Mouse (Mus musculus) midbrain, embryonic 14.5 days (tissue): Measurements from ENCODE around the gene Rnf208. TPM values are rescaled to one million over a fixed set of nuclear protein-coding genes. Genes with fewer than 3 reads are reported as not detected.

Experiments used
- ATAC-seq: fragments of 200-750 bp; cut with Nextera tagmentation; 2 replicates; pipeline ENCODE4 v1.8.0; 2017; ENCODE audit warnings: moderate number of reproducible peaks, moderate library complexity; ENCODE audit not compliant: low FRiP score, low TSS enrichment
- DNase-seq: peaks from one replicate; pipeline ENCODE4 v3.0.0-alpha.2; 2015
- H3K27ac ChIP-seq: fragments of 300-500 bp; sonication (generic); replicated peaks from 2 replicates; pipeline ENCODE4 v1.5.1; 2014; ENCODE audit warnings: mild to moderate bottlenecking, low read depth, low read length, moderate library complexity
- H3K27me3 ChIP-seq: fragments of 300-500 bp; sonication (generic); 2 replicates; pipeline ENCODE4 v1.6.1; 2014; ENCODE audit warnings: low read length, control low read depth, mixed read lengths; ENCODE audit not compliant: control insufficient read depth, insufficient read depth
- H3K36me3 ChIP-seq: fragments of 300-500 bp; sonication (generic); 2 replicates; pipeline ENCODE4 v1.6.1; 2014; ENCODE audit warnings: low read length, control low read depth; ENCODE audit not compliant: control insufficient read depth, insufficient read depth
- H3K4me1 ChIP-seq: fragments of 300-500 bp; sonication (generic); 2 replicates; pipeline ENCODE4 v1.6.1; 2014; ENCODE audit warnings: mild to moderate bottlenecking, antibody characterized with exemption, low read length, control low read depth; ENCODE audit not compliant: control insufficient read depth, insufficient read depth
- H3K4me2 ChIP-seq: fragments of 300-500 bp; sonication (generic); 2 replicates; pipeline ENCODE4 v1.6.1; 2014; ENCODE audit warnings: mild to moderate bottlenecking, low read length, moderate library complexity
- H3K4me3 ChIP-seq: fragments of 300-500 bp; sonication (generic); replicated peaks from 2 replicates; pipeline ENCODE4 v1.5.1; 2014; ENCODE audit warnings: low read depth, low read length
- H3K9ac ChIP-seq: fragments of 300-500 bp; sonication (generic); replicated peaks from 2 replicates; pipeline ENCODE4 v1.6.1; 2014; ENCODE audit warnings: mild to moderate bottlenecking, low read length, moderate library complexity
- H3K9me3 ChIP-seq: fragments of 300-500 bp; sonication (generic); 2 replicates; pipeline ENCODE4 v1.6.1; 2016; ENCODE audit warnings: low read length, control low read depth, mixed read lengths; ENCODE audit not compliant: control insufficient read depth
- whole genome bisulfite sequencing: fragments of 180-500 bp; shearing (Covaris S2); extraction: QIAGEN DNeasy Blood & Tissue Kit; methylation state at CpG from one replicate; pipeline ENCODE4 v1.1.7; 2014; 5-methylcytosine and 5-hydroxymethylcytosine counted together
- polyA plus RNA-seq: library from polyadenylated mRNA; unstranded; fragments of >200 nt; fragmentation: Nextera tagmentation; extraction: Ambion mirVana; gene quantifications from 2 replicates; pipeline ENCODE4 v1.2.1, GENCODE M21; 2014

Rnf208 gene
- polyA plus RNA-seq, 1 experiment from 2014 or later: 138 TPM

- Histone ChIP-seq H3K4me1 (no peaks in the 10 kb centered on the region), H3K4me3 (no peak overlapping the region), H3K9me3 (no peaks in the 10 kb centered on the region), H3K9ac (no peak overlapping the region), H3K27me3 (peaks cover 13% of the 10 kb centered on the region), H3K36me3 (peaks cover 76% of the 10 kb centered on the region), H3K27ac (no peak overlapping the region), H3K4me2 (no peak overlapping the region)
- ATAC-seq (no peak), DNase-seq (no peak)
- 91% methylated on average over 2 of the region's 2 CpGs for WGBS
These were observed 41.4 kb upstream of the Rnf208 start for GRCm38 (mm10) chr2:25200631-25201030.

GRCm38 (mm10) chr2:25203631-25204214 is 38.3 kb upstream of the Rnf208 start:
- H3K9ac ChIP-seq: no peak overlapping the region
- no peaks in the 10 kb centered on the region for H3K27me3 ChIP-seq
- H3K27ac ChIP-seq: no peak overlapping the region
- peak; percentile 24 for DNase-seq
- H3K4me3 ChIP-seq: no peak overlapping the region
- H3K4me1 ChIP-seq: 0 out of 2 replicates have a peak, but pooled peaks cover 6% of the 10 kb centered on the region
- WGBS: 61% methylated on average over 4 of the region's 4 CpGs
- H3K36me3 ChIP-seq: peaks cover 93% of the 10 kb centered on the region
- ATAC-seq: no peak
- H3K4me2 ChIP-seq: no peak overlapping the region
- no peaks in the 10 kb centered on the region for H3K9me3 ChIP-seq

GRCm38 (mm10) chr2:25207593-25207992 is 34.5 kb upstream of the Rnf208 start:
- Histone ChIP-seq H3K27ac (no peak overlapping the region), H3K4me2 (no peak overlapping the region), H3K36me3 (peaks cover 58% of the 10 kb centered on the region), H3K27me3 (no peaks in the 10 kb centered on the region), H3K9ac (no peak overlapping the region), H3K4me3 (no peak overlapping the region), H3K9me3 (no peaks in the 10 kb centered on the region), H3K4me1 (peaks cover 21% of the 10 kb centered on the region)
- WGBS: 86% methylated on average over 1 of the region's 1 CpGs
- ATAC-seq: no peak
- no peak for DNase-seq

GRCm38 (mm10) chr2:25210686-25211085 is 31.4 kb upstream of the Rnf208 start:
- Histone ChIP-seq H3K9ac (peak overlapping the region; percentile 88), H3K36me3 (peaks cover 27% of the 10 kb centered on the region), H3K27me3 (no peaks in the 10 kb centered on the region), H3K27ac (peak overlapping the region; percentile 92), H3K9me3 (no peaks in the 10 kb centered on the region), H3K4me3 (peak overlapping the region; percentile 86), H3K4me2 (peak overlapping the region; percentile 83), H3K4me1 (peaks cover 21% of the 10 kb centered on the region)
- ATAC-seq (0 out of 2 replicates have a peak, but pooled peaks have one; percentile 13), DNase-seq (no peak)
- WGBS: under 1% methylated on average over 24 of the region's 24 CpGs

- peak within 1 kb of the TSS; percentile 92 for H3K27ac ChIP-seq
- H3K4me3 ChIP-seq: peak within 1 kb of the TSS; percentile 86
- peak within 1 kb of the TSS; percentile 88 for H3K9ac ChIP-seq
- peaks cover 21% of the 10 kb centered on the region for H3K4me1 ChIP-seq
- peak; percentile 91 for DNase-seq
- H3K4me2 ChIP-seq: peak within 1 kb of the TSS; percentile 83
- under 1% methylated on average over 44 of the region's 44 CpGs for WGBS
- peak; percentile 91 for ATAC-seq
- peaks cover 22% of the 10 kb centered on the region for H3K36me3 ChIP-seq
- no peaks in the 10 kb centered on the region for H3K27me3 ChIP-seq
- H3K9me3 ChIP-seq: no peaks in the 10 kb centered on the region
These were observed 30.9 kb upstream of the Rnf208 start, which contains the start of gene Nelfb for GRCm38 (mm10) chr2:25211121-25211670. Gene Nelfb, minus strand, starts transcription at chr2:25211489.

GRCm38 (mm10) chr2:25213266-25213865 is 28.7 kb upstream of the Rnf208 start:
- 74% methylated on average over 23 of the region's 23 CpGs for WGBS
- H3K4me2 ChIP-seq: no peak overlapping the region
- no peak for ATAC-seq

GRCm38 (mm10) chr2:25214444-25214843 is 27.6 kb upstream of the Rnf208 start, which contains the start of gene Stpg3:
Gene Stpg3, minus strand, starts transcription at chr2:25214637.
- no peak for ATAC-seq
- no peaks in the 10 kb centered on the region for H3K36me3 ChIP-seq
- H3K9me3 ChIP-seq: no peaks in the 10 kb centered on the region
- H3K27ac ChIP-seq: no peak within 1 kb of the TSS
- DNase-seq: no peak
- H3K27me3 ChIP-seq: no peaks in the 10 kb centered on the region
- 52% methylated on average over 3 of the region's 3 CpGs for WGBS
- no peak within 1 kb of the TSS for H3K4me3 ChIP-seq
- no peak within 1 kb of the TSS for H3K9ac ChIP-seq
- H3K4me2 ChIP-seq: no peak within 1 kb of the TSS
- peaks cover 10% of the 10 kb centered on the region for H3K4me1 ChIP-seq

More at GRCm38 (mm10) chr2:25213266-25213865, 28.7 kb upstream of the Rnf208 start:
- peaks cover 19% of the 10 kb centered on the region for H3K4me1 ChIP-seq
- no peak overlapping the region for H3K4me3 ChIP-seq
- no peak overlapping the region for H3K27ac ChIP-seq
- no peaks in the 10 kb centered on the region for H3K9me3 ChIP-seq
- DNase-seq: no peak
- no peak overlapping the region for H3K9ac ChIP-seq
- peaks cover 3% of the 10 kb centered on the region for H3K36me3 ChIP-seq
- H3K27me3 ChIP-seq: no peaks in the 10 kb centered on the region

GRCm38 (mm10) chr2:25217666-25218065 is 24.4 kb upstream of the Rnf208 start:
- 60% methylated on average over 2 of the region's 2 CpGs for WGBS
- no peak overlapping the region for H3K4me2 ChIP-seq
- DNase-seq: no peak

More at GRCm38 (mm10) chr2:25217666-25218065, 24.4 kb upstream of the Rnf208 start:
- no peak overlapping the region for H3K9ac ChIP-seq
- no peak for ATAC-seq
- no peak overlapping the region for H3K27ac ChIP-seq
- no peak overlapping the region for H3K4me3 ChIP-seq
- no peaks in the 10 kb centered on the region for H3K9me3 ChIP-seq
- H3K36me3 ChIP-seq: peaks cover 6% of the 10 kb centered on the region
- H3K4me1 ChIP-seq: no peaks in the 10 kb centered on the region
- no peaks in the 10 kb centered on the region for H3K27me3 ChIP-seq
